Mouse (Mus musculus) naive thymus-derived CD4-positive, alpha-beta T cell, adult 5 months (primary cell): ENCODE measurements around the gene Fank1. TPM values are rescaled to one million over a fixed set of nuclear protein-coding genes. Genes with fewer than 3 reads are reported as not detected.

Experiments
- polyA plus RNA-seq: library from polyadenylated mRNA; unstranded; fragments of 100-300 nt; shearing (Covaris generic); gene quantifications from one replicate; pipeline ENCODE4 v1.2.1, GENCODE M21; 2017

The Fank1 gene
- polyA plus RNA-seq, result not detected

DNA sequence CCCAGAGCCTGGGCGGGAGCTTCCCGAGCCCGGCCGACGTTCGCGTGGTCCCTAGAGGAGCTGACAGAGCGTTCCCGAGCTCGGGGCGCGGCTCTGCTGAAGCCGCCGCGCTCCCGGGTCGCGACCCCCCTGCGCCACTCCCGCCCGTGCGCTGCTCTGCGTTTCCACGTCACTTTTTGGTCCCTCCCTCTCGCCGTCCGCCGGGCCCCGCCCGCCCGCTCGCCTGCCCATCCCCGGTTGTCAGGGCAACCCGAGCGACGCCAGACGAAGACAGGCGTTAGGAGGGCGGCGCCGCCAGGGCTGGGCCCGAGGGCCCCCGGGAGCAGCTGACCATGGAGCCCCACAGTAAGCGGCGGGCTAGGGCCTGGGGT is at the start of gene Fank1:
Gene Fank1 (plus strand): TSS at position 236 of the 371 bp plus-strand sequence.

DNA sequence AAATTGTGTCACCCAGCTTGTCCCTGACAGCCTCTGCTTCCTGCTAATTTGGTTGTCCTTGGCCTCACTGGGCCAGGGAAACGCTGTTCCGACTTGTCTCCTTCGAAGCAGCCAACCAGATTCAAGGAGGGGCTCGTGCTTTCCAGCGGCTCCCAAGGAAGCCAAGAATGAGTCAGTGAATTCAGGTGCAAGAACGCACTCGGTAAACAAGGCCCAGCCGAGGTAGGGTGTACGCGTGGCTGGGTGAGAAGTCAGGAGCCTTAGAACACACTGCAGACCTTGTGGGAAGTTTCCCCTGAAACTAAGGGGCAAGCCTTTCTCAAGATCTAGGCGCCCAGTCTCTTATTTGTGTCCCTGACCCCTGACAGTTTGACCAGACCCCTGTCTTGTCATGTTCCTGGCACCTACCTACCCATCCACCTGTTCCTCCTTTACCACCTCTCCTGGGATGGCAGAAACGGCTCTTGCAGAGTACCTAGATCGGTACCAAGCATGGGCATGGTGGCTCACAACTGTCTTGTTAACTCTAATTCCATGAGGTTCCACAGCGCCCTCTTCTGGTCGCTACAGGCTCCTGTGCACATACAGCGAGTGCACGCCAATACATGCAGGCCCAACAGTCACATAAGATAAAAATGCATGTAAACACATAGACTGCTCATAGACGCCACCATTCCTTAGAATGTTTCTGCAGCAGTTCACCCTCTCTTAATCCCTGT is 6.2 kb downstream of the Fank1 start, which contains the start of gene Dhx32:
Gene Dhx32 (minus strand): TSS at position 10 of the 719 bp plus-strand sequence.

Other genes with a start within 250 kb of the Fank1 start
- not detected for gene Tex36, start 174.7 kb upstream of the Fank1 start, polyA plus RNA-seq
- gene Edrf1, start 139.3 kb upstream of the Fank1 start, polyA plus RNA-seq, result 31.2 TPM
- gene Mmp21, start 96.8 kb upstream of the Fank1 start, polyA plus RNA-seq, result not detected
- gene Bccip, start 67.5 kb upstream of the Fank1 start, polyA plus RNA-seq, result 141 TPM
- gene Uros, start 66.8 kb upstream of the Fank1 start, polyA plus RNA-seq, result 23.0 TPM
- 25.1 TPM for gene Dhx32, start 5.9 kb downstream of the Fank1 start, polyA plus RNA-seq